Mouse (Mus musculus): ENCODE measurements around the gene Macrod2.

DNA sequence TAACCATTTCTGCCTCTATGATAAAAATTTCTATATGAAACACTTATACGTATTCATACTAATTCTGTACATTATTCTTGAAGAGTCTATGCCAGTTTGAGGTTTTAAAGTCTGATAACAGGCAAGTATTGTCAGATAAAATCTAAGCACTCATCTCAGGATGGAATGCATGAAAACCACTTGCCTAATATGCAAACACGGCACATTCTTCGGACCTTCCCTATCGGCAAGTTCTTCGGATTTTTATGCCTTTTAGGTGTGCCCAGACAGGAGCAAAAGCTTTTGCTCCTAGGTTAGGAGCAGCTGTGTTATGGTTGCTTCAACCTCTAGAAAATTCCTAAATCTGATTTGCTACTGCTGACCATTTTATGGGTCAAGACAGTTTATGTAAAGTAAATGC lies 433.8 kb downstream of the Macrod2 start:
- TF ChIP-seq POLR2A (IDR thresholded peaks at IDR 0.05; ENCODE audit: control insufficient read depth, low read depth, low read length) (no peak), CTCF (IDR thresholded peaks at IDR 0.05; ENCODE audit: control insufficient read depth, insufficient read depth, insufficient replicate concordance, low read depth, low read length) (no peak)

Measured in testis, adult 2 months (tissue).